14 mouse cellular contexts compared by ENCODE assay signal in genomic region chr7:34327493-34327892, GRCm38 (mm10). TPM values are rescaled to one million over a fixed set of nuclear protein-coding genes. Genes with fewer than 3 reads are reported as not detected.
DNase-seq lines count a peak whose midpoint lies in the region; ATAC-seq and TF ChIP-seq lines count a peak whose summit lies in the region.
"Had no signal": no experiment of that assay in that cellular context is flagged by ENCODE, and none has a peak within 500 bp of the region (broad histone marks: within the 10 kb centered on the region; RNA-seq: fewer than 3 reads in every experiment).

No protein-coding gene starts in this region.

- H3K9ac ChIP-seq in heart, postnatal 0 days (replicated peaks; ENCODE audit: low read depth, low read length), result no peak overlapping the region
- no peak overlapping the region for H3K9ac ChIP-seq in embryonic facial prominence, embryonic 15.5 days
- H3K9ac ChIP-seq: forebrain, embryonic 12.5 days; hindbrain, embryonic 14.5 days; lung, embryonic 15.5 days had no signal

- no peak overlapping the region for H3K4me3 ChIP-seq in heart, postnatal 0 days (ENCODE audit: low read depth, low read length)
- no peak overlapping the region for H3K4me3 ChIP-seq in embryonic facial prominence, embryonic 15.5 days (replicated peaks)
- H3K4me3 ChIP-seq: forebrain, embryonic 12.5 days; lung, embryonic 15.5 days had no signal

- WGBS in heart, postnatal 0 days, result 24% methylated on average over 3 of the region's 3 CpGs
- WGBS in embryonic facial prominence, embryonic 15.5 days, result 46% methylated on average over 3 of the region's 3 CpGs

- no peaks in the 10 kb centered on the region for H3K4me1 ChIP-seq in heart, postnatal 0 days (ENCODE audit: control insufficient read depth, insufficient read depth)
- no peaks in the 10 kb centered on the region for H3K4me1 ChIP-seq in embryonic facial prominence, embryonic 15.5 days
- H3K4me1 ChIP-seq: forebrain, embryonic 12.5 days; lung, embryonic 15.5 days had no signal

- H3K4me2 ChIP-seq in heart, postnatal 0 days (ENCODE audit: low read depth, low read length), result no peak overlapping the region
- no peak overlapping the region for H3K4me2 ChIP-seq in embryonic facial prominence, embryonic 15.5 days (replicated peaks)
- H3K4me2 ChIP-seq: forebrain, embryonic 12.5 days; hindbrain, embryonic 14.5 days; lung, embryonic 15.5 days had no signal

- no peaks in the 10 kb centered on the region for H3K27me3 ChIP-seq in heart, postnatal 0 days (ENCODE audit: control insufficient read depth, insufficient read depth, low read length)
- H3K27me3 ChIP-seq in embryonic facial prominence, embryonic 15.5 days, result no peaks in the 10 kb centered on the region
- H3K27me3 ChIP-seq: forebrain, embryonic 12.5 days; lung, embryonic 15.5 days had no signal

- H3K27ac ChIP-seq in heart, postnatal 0 days (ENCODE audit: low read depth), result peak overlapping the region; percentile 26
- no peak overlapping the region for H3K27ac ChIP-seq in embryonic facial prominence, embryonic 15.5 days (replicated peaks)
- H3K27ac ChIP-seq: forebrain, embryonic 12.5 days; hindbrain, embryonic 14.5 days; lung, embryonic 15.5 days had no signal

- peak; percentile 73; the same call in 1 of the 2 replicates for ATAC-seq in heart, postnatal 0 days (ENCODE audit: insufficient read depth, low read depth)
- ATAC-seq in embryonic facial prominence, embryonic 15.5 days (ENCODE audit: insufficient number of reproducible peaks, low FRiP score, low TSS enrichment, low read depth), result peak; percentile 60; the same call in 1 of the 2 replicates
- ATAC-seq: activated CD4-positive, CD25-positive, alpha-beta regulatory T cell, adult 4 months had no signal

- H3K36me3 ChIP-seq in heart, postnatal 0 days (replicated peaks; ENCODE audit: control insufficient read depth, insufficient read depth, low read length), result no peaks in the 10 kb centered on the region
- H3K36me3 ChIP-seq in embryonic facial prominence, embryonic 15.5 days, result no peaks in the 10 kb centered on the region
- H3K36me3 ChIP-seq: forebrain, embryonic 12.5 days; lung, embryonic 15.5 days had no signal

- TF ChIP-seq CTCF in heart, postnatal 0 days (IDR thresholded peaks at IDR 0.05; ENCODE audit: low read depth), result no peak

- no peaks in the 10 kb centered on the region for H3K9me3 ChIP-seq in heart, postnatal 0 days (replicated peaks; ENCODE audit: control insufficient read depth, low read length)
- H3K9me3 ChIP-seq in embryonic facial prominence, embryonic 15.5 days (replicated peaks), result no peaks in the 10 kb centered on the region
- H3K9me3 ChIP-seq: forebrain, embryonic 12.5 days; lung, embryonic 15.5 days had no signal

- no peak for TF ChIP-seq EP300 in heart, postnatal 0 days (IDR thresholded peaks at IDR 0.05; ENCODE audit: low read depth)

- peak; percentile 20 for DNase-seq in heart, postnatal 0 days (ENCODE audit: low spot score)
- DNase-seq in heart, adult 11 months, result no peak
- peak; percentile 39 for DNase-seq in urinary bladder, postnatal 25 days (ENCODE audit: low spot score)
- no peak for DNase-seq in urinary bladder, adult 2 months (ENCODE audit: low spot score)
- DNase-seq in frontal cortex, postnatal 14 days (ENCODE audit: low spot score in 2 of 2), result no peak
- DNase-seq in thymus, postnatal 14 days, result no peak
- DNase-seq: gastrocnemius, postnatal 14 days; midbrain, embryonic 14.5 days; thymus, adult 18-20 months had no signal

RNA-seq across cellular contexts. Expression of gene 4931406P16Rik, which starts 14.1 kb away (rescaled TPM):
- 62.1 and 67.8 TPM in 2 replicates for total RNA-seq in heart, postnatal 0 days (2014; rRNA removed; ENCODE audit: low replicate concordance)
- polyA plus RNA-seq in heart, postnatal 0 days (2015; fragmentation: Nextera tagmentation; extraction: Ambion mirVana), result 25.4 and 25.9 TPM in 2 replicates
- polyA plus RNA-seq in urinary bladder, adult 2 months (2012; rRNA removed), result 31.1 and 31.4 TPM in 2 replicates
- polyA plus RNA-seq in embryonic facial prominence, embryonic 15.5 days (2015; fragmentation: Nextera tagmentation; extraction: Ambion mirVana), result 25.8 and 26.8 TPM in 2 replicates

Comparison
In these comparisons a context has a peak if more than half of its experiments do, and no peak if none do; other contexts are left out.
1. DNase-seq: peak in heart, postnatal 0 days (single experiment) and urinary bladder, postnatal 25 days (single experiment); none in heart, adult 11 months (single experiment), urinary bladder, adult 2 months (single experiment), frontal cortex, postnatal 14 days (0 of 2) and thymus, postnatal 14 days (single experiment).